Mouse (Mus musculus) lung, postnatal 14 days (tissue): ENCODE data around the gene Jmjd6.

Source experiments
- DNase-seq: peaks from one replicate; pipeline ENCODE4 v3.0.0; 2021

Jmjd6 gene

GRCm38 (mm10) chr11:116843261-116844233, at the start of gene Jmjd6, which contains the start of gene Mettl23:
Gene Jmjd6, minus strand, starts transcription at chr11:116843449.
Gene Mettl23, plus strand, starts transcription at chr11:116843278.
- DNase-seq, result peak; percentile 96

DNA sequence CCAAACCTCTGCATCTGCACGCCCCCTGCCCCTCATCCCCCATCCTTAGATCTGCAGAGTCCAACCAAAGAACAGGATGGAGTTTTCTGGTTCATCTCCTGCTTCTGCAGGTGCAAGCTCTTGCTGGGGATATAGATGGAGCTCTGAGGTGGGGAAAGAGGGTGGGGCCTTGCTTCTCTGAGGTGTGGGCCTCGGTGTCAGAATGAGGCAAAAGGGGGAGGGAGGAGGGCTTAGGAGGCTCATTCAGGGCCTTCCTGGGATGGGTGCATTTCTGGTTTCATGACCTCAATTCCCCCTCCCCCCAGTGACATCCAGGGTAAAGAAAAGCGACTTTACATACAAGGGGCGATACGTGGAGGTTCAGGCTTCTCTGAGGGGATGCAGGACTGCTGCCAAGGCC, 43.9 kb upstream of the Jmjd6 start:
- DNase-seq, result no peak

GRCm38 (mm10) chr11:116885275-116886151, 42.3 kb upstream of the Jmjd6 start:
- peak; percentile 82 for DNase-seq

GRCm38 (mm10) chr11:116884061-116884460, 40.8 kb upstream of the Jmjd6 start:
- DNase-seq, result no peak

- no peak for DNase-seq
Observed at GRCm38 (mm10) chr11:116882446-116882845, 39.2 kb upstream of the Jmjd6 start.

DNA sequence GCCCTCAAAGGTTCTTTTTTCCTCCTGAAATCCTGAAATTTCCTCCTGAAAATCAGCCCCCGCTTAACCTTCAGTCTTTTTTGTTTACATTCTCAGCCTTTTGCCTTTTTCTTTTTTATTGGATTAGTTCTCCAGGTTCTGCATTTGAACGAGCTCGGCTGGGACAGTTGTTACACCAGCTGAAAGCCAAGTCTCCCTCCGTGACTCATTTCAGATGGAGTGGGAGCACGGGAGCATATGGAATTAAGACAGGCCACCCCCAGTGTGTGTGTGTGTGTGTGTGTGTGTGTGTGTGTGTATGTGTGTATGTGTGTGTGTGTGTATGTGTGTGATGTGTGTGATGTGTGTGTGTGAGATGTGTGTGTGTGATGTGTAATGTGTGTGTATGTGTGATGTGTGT, 38.2 kb upstream of the Jmjd6 start:
- DNase-seq, result no peak

DNA sequence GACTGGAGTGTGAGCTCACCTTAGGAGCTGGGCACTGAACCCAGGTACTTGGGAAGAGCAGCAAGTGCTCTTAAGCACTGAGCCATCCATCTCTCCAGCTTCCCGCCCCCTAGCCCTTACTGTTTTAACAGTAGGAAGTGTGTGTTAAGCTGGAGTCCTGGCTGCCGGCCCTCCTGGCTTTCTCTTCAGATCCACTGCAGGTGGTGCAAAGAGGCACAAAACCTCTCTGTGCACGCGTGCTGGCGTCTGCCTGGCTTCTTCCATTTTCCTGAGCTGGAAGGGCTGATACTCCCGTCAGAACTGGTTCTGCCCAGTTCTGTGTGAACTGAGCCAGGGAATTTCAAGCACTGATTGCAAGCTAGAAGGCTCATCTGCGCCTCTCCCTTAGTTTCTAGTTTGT, 37.6 kb upstream of the Jmjd6 start:
- no peak for DNase-seq

DNA sequence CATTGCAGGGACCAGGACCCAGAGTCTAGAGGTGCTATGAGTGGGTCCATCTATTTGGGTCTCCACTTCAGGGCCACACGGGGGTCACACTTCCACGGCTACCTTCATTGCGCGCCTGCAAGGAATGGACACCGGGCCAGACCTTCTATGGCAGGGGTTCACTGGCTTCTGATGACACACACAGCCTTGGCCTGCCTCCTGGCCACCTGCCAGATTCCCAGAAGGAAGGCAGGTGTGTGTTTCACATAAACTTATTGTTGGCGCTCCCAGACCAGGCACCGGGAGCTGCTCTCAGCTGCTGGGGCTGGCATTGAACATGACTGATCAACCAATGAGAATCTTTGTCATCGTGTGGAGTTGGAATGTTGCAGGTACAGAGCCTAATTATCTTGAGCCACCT, 35.2 kb upstream of the Jmjd6 start:
- DNase-seq, result no peak

DNA sequence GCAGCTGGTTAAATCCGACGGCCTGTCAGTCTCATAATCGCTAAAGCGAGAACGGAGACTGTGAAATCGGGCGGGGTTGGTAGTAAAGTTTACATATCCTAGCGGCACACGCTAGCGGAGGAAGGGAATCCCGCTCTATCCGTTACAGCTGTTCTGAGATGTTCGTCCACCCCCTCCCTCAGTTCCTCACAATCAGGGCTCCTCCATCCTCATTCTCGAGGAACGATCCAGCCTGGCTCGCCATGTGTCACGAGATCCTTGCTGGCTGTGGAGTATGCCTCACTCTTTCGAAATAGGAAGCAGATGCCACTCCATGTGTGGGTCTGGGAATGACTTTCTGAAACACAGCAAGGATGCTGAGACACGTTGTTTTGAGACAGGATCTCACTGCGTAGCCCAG, 30.7 kb upstream of the Jmjd6 start:
- DNase-seq, result no peak

- no peak for DNase-seq
Observed at GRCm38 (mm10) chr11:116871538-116871937, 28.3 kb upstream of the Jmjd6 start.

DNA sequence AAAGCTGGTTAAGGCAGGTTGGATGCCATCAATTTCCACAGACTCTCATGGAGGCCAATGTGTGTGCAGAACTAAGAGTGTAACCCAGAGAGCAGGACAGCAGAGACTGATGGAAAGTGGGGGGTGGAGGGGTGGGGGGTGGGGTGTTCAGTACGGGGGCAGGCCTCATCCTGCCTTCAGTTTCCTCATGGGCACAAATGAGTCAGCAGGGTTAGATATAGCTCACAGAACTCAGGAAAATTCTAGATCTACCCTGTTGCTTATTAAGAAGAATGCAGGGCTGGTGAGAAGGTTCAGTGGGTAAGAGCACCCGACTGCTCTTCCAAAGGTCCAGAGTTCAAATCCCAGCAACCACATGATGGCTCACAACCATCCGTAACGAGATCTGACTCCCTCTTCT, 26.4 kb upstream of the Jmjd6 start:
- no peak for DNase-seq

- DNase-seq, result no peak
Observed at GRCm38 (mm10) chr11:116869223-116869622, 26.0 kb upstream of the Jmjd6 start.

DNA sequence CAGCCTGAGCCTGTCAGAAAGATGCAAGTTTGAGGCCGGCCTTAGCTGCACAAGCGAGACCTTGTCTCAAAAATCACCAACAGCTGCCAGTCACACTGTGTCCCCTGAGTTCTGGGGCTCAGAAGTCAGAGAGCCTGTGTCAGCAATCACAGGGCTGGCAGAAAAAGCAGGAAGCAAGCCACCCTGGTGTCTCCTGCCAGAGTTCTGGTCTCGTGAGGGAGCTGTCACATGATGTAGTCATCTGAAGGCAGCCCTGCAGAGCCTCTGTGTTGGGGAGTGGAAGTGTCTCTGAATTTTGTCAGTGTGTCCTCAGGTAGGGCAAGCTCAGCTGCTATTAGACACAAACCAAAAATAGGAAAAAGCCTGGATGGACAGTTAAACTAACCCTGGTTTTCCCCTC, 24.9 kb upstream of the Jmjd6 start:
- no peak for DNase-seq

GRCm38 (mm10) chr11:116865945-116866585, 22.8 kb upstream of the Jmjd6 start:
- DNase-seq, result no peak

- DNase-seq, result no peak
Observed at GRCm38 (mm10) chr11:116864444-116864843, 21.2 kb upstream of the Jmjd6 start.

- no peak for DNase-seq
Observed at GRCm38 (mm10) chr11:116857183-116857850, 14.1 kb upstream of the Jmjd6 start.

GRCm38 (mm10) chr11:116854279-116854678, 11.0 kb upstream of the Jmjd6 start:
- no peak for DNase-seq

DNA sequence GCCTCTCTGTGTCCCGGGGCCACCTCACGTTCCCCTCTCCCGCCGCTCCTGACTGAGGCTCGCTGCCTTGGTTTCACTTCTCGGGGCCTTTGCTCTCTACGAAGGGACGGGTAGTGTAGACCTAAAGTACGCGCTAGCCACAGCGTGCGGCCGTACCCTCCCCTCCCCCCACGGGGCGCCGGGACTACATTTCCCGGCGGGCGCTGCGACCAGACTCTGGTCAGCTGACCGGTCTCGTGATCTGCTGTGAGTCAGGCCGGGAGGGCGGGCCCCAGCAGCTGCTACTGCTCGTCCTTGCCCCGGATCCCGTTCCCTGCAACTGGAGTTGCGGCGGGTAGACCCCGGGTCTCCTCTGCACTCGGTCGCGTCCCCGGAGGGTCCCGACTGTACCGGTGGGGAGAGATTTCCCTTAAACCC, 10.3 kb upstream of the Jmjd6 start:
- peak; percentile 98 for DNase-seq

GRCm38 (mm10) chr11:116852891-116853511, 9.8 kb upstream of the Jmjd6 start, which contains the start of gene Srsf2:
Gene Srsf2, minus strand, starts transcription at chr11:116853094.
- DNase-seq, result peak; percentile 97

DNA sequence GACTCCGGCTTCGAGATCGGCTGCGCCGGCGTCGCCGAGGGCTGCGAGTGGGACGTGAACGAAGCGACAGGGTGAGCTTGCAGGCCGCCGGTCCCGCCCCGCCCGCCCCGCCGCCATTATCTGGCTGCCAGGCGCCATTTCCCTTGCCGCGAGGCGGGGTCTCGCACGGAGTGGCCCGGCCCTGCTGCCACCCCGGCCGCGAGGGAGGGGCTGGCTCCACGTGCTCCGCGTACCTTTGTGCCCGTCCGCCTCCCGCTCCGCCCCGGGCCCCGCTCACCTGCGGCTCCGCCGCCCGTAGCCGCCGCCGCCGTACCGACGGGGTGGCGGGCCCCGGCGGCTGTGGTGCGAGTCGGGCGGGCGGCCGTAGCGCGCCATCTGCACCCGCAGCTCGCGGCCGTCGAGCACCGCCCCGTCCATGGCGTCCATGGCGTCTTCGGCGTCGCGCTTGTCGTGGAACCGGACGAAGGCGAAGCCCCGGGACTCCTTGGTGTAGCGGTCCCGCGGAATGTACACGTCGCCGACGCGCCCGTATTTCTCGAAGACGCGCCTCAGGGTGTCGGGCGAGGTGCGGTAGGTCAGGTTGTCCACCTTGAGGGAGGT, 9.1 kb upstream of the Jmjd6 start, which contains the start of gene Mfsd11:
Gene Mfsd11 (plus strand): TSS at position 150 of the 600 bp plus-strand sequence.
- peak; percentile 84 for DNase-seq

GRCm38 (mm10) chr11:116851576-116852290, 8.5 kb upstream of the Jmjd6 start:
- DNase-seq, result no peak
